Mouse (Mus musculus): ENCODE results near the gene Abcc8. TPM values are rescaled to one million over a fixed set of nuclear protein-coding genes. Genes with fewer than 3 reads are reported as not detected.

Gene Abcc8
- total RNA-seq, 2 experiments from 2014 or later: 1.6 to 1.7 TPM

DNA sequence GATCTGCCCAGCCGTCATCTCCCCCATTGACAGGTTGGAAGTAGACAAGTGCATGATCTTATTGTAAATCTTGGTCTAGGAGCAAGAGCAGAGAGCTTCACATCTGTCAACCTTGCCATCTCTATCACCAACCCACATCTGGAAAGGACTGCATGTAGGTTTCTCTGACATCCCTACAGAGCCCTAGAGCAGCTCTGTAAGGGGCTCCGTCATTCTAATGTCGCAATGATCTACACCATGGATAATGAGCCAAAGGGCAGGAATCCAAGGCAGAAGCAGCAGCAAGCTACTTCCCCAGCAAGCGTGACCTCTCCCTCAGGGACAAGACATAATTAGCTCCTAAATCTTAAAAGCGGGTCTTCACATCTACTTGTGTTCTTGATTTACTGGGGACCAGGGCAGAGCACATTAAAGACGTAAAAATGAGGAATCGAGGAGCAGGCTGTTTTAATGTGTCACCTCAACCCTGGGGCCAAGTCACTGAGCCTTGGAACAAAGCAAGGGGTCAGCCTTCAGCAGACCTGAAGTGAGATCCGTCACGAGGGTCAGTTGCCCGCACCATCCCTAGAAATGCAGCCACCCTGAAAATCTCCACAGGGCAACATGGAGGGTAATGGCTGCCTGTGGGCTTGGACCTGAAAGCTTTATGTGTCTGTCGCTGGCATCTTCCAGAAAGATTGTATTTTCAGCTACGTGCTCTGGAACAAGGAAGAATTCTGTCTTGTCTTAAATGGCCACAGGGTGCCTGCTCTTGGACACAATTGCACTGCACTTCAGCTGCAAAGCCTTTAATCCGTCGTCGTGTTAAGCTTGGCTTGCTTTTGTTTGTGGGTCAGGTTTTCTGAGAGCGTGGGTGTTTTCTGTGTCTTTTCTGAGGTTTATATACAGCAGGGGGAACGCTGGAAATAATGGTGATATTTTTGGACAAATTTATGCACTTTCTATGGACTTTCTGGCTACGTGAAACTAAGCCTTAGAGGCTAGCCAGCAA, 25.0 kb downstream of the Abcc8 start:
- DNase-seq: no peak

DNA sequence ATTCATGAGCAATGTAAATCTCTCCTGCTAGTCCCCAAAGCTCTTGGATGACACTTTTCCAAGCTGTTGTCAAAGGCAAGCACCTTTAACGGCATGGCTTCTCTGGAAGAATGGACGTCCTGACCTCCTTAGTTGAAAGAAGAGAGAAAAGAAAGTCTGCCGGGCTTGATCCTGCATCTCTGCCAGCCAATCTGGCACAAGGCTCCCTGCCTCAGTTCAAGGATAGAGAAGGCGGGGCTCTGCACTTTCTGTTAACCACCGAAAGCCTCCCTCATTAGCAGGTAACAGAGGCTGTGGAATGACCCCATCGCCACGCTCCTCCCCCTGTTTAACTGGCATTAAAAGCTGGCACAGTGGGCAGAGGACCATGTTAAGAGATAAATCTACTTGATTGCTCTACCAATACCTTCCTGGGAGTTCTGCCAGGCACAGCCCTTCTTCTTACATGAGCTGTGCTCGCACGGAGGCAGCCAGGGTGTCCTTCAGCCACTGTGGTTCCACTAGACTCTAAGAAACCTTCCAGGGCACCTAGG, 26.9 kb downstream of the Abcc8 start:
- peak; percentile 11 to 34 for DNase-seq

DNA sequence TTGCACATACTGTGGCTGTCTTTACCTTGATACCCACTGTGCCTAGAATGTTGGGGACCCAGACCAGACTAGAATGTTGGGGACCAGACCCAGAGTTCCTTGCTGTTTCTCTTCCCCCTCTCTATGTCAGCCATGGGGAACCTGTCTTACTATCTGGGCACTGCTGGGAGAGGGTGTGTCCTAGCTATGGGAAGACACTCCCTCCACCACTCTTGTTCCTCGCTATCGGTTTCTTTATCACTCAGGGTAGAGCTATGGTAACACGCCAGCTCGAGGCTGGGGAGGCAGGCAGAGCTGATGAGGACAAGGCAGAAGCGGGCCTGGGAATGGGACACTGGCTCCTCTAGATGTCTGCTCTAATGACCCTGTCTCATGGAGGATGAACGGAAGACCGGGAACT, 32.4 kb downstream of the Abcc8 start:
- no peak for DNase-seq

DNA sequence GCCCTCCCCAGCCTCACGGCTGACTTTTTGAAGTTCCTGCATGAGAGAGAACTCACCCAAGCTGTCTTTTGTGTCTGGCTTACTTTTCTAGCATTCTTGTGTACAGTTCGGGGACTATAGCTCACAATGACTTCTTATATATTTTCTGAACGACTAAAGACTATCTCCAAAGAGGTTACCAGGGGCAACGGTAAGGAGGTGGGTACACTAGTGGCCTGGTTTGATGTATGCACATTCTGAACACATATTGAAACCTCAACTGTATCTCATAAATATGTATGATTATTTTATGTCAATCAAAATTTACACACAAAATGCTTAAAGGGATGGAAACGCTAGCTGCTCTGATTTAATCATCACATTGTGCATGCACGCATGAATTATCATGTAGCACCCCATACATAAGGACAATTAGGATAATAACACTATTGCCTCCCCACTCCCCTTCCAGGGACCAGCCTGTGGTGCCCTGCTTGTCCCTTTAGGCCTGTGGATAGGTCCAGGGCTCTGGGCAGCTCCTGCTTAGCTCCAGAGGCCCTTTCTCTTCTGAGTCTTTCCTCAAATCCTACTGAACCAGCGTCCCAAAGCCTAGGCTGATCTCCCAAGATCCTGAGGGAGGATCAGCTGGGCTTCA, 33.0 kb downstream of the Abcc8 start:
- no peak for DNase-seq

DNA sequence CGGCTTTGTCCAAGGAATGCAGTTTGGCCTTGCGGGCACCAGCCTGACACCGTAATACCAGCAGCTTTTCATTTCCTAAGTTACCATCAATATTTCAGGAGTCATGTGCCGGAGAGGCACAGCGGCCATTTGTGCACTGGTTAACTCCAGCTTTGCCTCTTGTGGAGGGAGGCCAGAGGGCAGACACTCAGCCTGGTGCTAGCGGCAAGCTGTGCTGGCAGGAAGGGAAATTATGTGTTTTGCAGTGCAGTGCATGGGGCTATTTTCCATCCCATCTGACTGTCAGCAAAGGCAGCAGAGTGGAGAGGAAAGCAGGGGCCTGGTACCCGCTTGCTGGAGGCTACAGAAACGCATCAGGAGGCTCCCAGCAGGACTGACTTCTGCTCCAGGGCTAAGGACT, 35.8 kb downstream of the Abcc8 start:
- no peak for DNase-seq

- no peak for DNase-seq
Observed at GRCm38 (mm10) chr7:46138329-46138930, 41.4 kb downstream of the Abcc8 start.

GRCm38 (mm10) chr7:46133858-46134257, 46.0 kb downstream of the Abcc8 start:
- DNase-seq: peak in 1 of 2 experiments; percentile 30

DNA sequence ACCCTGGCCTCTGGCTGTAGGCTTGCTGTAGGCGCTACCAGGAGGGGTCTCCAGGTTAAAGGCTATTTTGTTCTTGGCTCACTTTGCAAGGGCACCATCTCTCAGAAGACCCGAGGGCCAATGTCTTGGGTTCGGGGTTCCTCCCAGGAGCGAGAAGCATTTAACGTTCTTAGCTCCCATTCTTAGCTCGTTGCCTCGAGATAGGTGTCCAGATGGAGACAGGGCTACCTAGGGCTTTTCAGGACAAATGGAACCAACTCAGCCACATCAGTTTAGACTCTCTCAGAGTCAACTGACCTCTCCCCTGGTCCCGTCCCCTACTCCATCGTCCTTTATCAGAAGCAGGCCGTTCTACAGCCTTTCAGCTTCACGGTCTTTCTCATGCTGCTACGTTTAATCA, 47.6 kb downstream of the Abcc8 start:
- DNase-seq: no peak

- no peak for DNase-seq
Observed at GRCm38 (mm10) chr7:46131806-46132205, 48.0 kb downstream of the Abcc8 start.

DNA sequence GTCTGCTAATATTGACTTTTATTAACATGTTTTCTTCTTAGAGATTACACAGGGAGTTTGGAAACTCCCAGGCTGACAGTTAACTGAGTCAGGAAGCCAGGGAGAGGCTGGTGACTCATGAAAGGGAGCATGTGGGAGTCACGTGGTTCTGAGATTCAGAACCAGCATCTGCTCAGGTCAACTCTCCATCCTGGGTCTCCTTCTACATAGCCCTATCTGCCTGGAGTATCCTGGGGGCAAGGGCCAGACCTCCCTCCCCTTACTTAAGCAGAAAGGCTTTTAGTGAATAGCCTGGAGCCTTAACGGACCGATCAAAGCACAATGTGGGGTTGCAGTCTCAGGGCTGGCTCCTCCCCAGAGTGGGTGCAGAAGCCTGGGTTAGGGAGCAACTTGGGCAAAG, 48.6 kb downstream of the Abcc8 start:
- DNase-seq: peak; percentile 55

GRCm38 (mm10) chr7:46130723-46131122, 49.1 kb downstream of the Abcc8 start:
- no peak for DNase-seq

DNA sequence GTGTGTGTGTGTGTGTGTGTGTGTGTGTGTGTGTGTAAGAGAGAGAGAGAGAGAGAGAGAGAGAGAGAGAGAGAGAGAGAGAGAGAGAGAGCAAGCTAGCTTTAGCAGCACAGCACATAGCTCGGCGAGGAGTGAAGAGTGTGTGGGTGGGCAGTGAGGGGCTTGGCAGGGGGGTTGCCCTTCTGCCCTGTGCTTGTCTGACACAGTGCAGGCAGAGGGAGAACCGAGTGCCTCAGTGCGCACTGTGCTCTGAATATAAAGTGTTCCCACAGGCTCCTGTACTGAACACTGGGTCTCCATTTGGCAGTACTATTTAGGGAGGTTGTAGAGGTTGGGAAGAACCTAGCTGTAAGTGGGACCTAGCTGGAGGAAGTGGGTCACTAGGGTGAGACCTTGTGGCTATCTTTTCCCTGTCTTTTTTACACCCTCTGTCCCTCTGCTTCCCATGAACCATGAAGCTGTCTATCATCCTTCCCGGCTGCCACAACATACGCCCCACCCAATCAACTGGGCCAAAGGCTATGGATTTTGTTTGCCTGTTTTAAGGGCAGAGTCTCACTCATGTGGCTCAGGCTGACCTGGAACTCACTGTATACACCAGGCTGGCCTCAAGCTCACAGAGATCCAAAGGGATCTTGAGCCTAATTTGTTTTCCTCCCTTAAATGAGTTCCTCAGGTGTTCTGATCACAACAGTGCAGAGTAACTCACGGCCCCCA, 50.2 kb downstream of the Abcc8 start:
- DNase-seq: no peak

DNA sequence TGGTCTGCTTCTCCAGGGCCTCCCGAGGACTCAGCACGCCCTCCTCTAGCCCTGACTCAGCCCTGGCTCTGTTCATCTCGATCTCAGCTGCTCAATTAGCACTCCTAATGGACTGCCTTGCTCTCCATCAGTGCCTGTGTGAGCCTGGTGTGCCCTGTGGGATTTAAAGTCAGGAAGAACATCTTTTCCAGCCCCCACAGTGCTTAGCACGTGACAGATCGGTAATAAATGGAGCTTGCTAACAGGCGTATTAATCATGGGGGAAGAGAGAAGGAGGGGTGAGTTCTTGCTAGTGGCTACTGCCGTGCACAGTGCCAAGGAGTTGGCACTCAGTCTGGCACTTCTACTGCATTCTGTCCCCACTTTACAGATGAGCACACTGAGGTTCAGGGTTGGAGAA, 51.6 kb downstream of the Abcc8 start:
- DNase-seq: no peak

- no peak for DNase-seq
Observed at GRCm38 (mm10) chr7:46125340-46125739, 54.5 kb downstream of the Abcc8 start.

GRCm38 (mm10) chr7:46124460-46124859, 55.4 kb downstream of the Abcc8 start:
- DNase-seq: no peak

DNA sequence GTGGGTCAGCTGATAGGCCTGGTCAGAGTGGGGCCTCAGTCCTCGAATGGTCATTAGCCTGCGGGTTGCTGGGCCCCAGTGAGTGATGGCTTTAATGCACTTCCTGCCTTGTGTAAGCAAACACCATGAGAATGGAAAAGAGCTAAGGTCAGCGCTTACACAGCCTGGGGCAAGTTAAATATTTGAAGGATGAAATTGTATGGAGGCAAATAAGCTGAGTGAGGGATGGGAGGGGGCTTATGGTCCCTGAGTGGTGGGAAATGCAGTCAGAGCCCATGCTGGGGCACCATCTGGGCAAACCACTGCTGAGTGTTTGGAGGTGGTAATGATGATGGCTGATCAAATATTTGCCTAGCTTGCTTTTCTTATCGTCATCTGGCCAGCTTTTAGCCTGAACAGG, 56.9 kb downstream of the Abcc8 start:
- DNase-seq: no peak

- DNase-seq: no peak
Observed at GRCm38 (mm10) chr7:46117035-46117434, 62.8 kb downstream of the Abcc8 start.

GRCm38 (mm10) chr7:46116118-46116581, 63.7 kb downstream of the Abcc8 start:
- DNase-seq: no peak

DNA sequence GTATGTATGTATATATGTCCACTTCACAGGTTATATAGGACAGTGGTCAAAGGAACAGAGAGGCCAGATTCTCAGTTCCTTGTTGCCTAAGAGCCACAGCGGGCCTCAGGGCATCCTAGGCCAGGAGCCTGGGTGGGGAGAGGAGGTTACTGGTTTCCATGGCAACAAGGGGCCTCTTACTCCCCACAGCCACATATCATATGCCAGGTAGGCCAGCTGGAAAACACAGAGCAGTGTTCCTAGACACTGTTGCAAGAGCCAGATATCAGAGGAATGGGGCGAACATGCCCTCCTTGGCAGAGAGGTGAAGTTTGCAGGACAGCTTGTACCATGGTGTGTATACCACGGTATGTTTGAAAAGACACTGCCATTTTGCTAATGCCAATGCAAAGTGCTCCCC, 66.4 kb downstream of the Abcc8 start:
- DNase-seq: no peak

- DNase-seq: no peak
Observed at GRCm38 (mm10) chr7:46111938-46112337, 67.9 kb downstream of the Abcc8 start.

GRCm38 (mm10) chr7:46111212-46111817, 68.5 kb downstream of the Abcc8 start:
- peak in 1 of 2 experiments; percentile 43 for DNase-seq
